Mouse (Mus musculus) liver, adult 2 months (tissue): ENCODE data around the gene Gm9780. TPM values are rescaled to one million over a fixed set of nuclear protein-coding genes. Genes with fewer than 3 reads are reported as not detected.
"Not testable (repeated sequence)": the region's sequence is repeated elsewhere in the genome, so short reads cannot be mapped to it uniquely, and the experiment has no call there.

Experiments
- DNase-seq: peaks from one replicate; pipeline ENCODE4 v3.0.0-alpha.2; 2011; ENCODE audit warnings: low read depth, low spot score; ENCODE audit errors: extremely low read depth
- H3K27ac ChIP-seq: fragments of 200-500 bp; replicated peaks from 2 replicates; pipeline ENCODE4 v1.5.1; 2012; ENCODE audit warnings: low read depth, mild to moderate bottlenecking, control low read depth, inconsistent platforms, low read length; ENCODE audit not compliant: insufficient read depth
- H3K27me3 ChIP-seq: fragments of 200-500 bp; 2 replicates; pipeline ENCODE4 v1.6.1; 2012; ENCODE audit warnings: mild to moderate bottlenecking, moderate library complexity, low read length, inconsistent platforms; ENCODE audit not compliant: control insufficient read depth, insufficient read depth
- H3K36me3 ChIP-seq: fragments of 200-500 bp; 2 replicates; pipeline ENCODE4 v1.6.1; 2012; ENCODE audit warnings: low read length, inconsistent platforms; ENCODE audit not compliant: control insufficient read depth, insufficient read depth
- H3K4me1 ChIP-seq: fragments of 200-500 bp; 2 replicates; pipeline ENCODE4 v1.6.1; 2011; ENCODE audit warnings: low read length; ENCODE audit not compliant: control insufficient read depth, insufficient read depth
- H3K4me3 ChIP-seq: fragments of 200-500 bp; 2 replicates; pipeline ENCODE4 v1.5.1; 2011; ENCODE audit warnings: low read depth, mild to moderate bottlenecking, control low read depth, low read length, moderate library complexity; ENCODE audit not compliant: insufficient read depth
- H3K79me2 ChIP-seq: fragments of 200-500 bp; 2 replicates; pipeline ENCODE4 v1.6.1; 2012; ENCODE audit warnings: inconsistent platforms, mild to moderate bottlenecking, low read length, moderate library complexity; ENCODE audit not compliant: control insufficient read depth, insufficient read depth
- H3K9ac ChIP-seq: fragments of 200-500 bp; 2 replicates; pipeline ENCODE4 v1.6.1; 2012; ENCODE audit warnings: low read depth, mild to moderate bottlenecking, control low read depth, inconsistent platforms, low read length
- WGBS: fragments of 180-500 bp; shearing (Covaris S2); methylation state at CpG from one replicate; pipeline ENCODE4 v1.1.7; 2018; 5-methylcytosine and 5-hydroxymethylcytosine counted together
- polyA plus RNA-seq: library from polyadenylated mRNA; depleted of rRNA; stranded (reverse); fragments of >200 nt; gene quantifications from 2 replicates; pipeline ENCODE4 v1.2.3, GENCODE M21; 2012; rRNA removed
- total RNA-seq: library from RNA; depleted of rRNA; stranded (reverse); fragments of >200 nt; gene quantifications from 2 replicates; pipeline ENCODE4 v1.2.3, GENCODE M21; 2014; rRNA removed

Gm9780 gene
- total RNA-seq (20.1 and 20.7 TPM in 2 replicates), polyA plus RNA-seq (28.0 and 28.2 TPM in 2 replicates)

DNA sequence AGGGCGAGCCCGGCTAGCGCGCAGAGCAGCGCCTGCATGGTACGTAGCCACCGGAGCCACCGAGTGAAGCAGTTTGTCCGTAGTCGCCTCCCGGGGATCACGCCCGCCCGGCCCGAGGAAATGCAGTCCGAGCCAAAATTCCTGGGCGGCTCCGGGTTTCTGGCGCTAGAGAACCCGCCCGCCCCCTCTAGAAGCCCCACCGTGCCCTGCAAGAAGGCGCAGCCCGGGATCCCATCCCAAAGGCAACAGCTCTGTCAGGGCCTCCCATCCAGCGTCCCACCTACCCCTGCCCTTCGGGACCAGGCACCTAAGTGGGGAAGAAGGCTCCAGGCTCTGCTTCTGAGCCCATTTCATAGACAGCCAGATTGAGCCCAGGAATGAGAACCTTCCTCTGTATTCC is at the start of gene Gm9780:
Gene Gm9780 (minus strand): TSS at position 101 of the 400 bp plus-strand sequence.
- not testable (repeated sequence) for H3K27me3 ChIP-seq, H3K4me3 ChIP-seq, DNase-seq, H3K9ac ChIP-seq, H3K4me1 ChIP-seq, H3K79me2 ChIP-seq, H3K27ac ChIP-seq, H3K36me3 ChIP-seq
- WGBS = no CpG with 5 or more reads among the region's 26 CpGs

GRCm38 (mm10) chr14:26081997-26082396 is 39.5 kb upstream of the Gm9780 start, which contains the start of gene Cphx3:
Cphx3 (plus strand) TSS chr14:26082297.
- not testable (repeated sequence) for H3K79me2 ChIP-seq, H3K9ac ChIP-seq, DNase-seq, H3K27ac ChIP-seq, H3K4me1 ChIP-seq, H3K4me3 ChIP-seq, H3K27me3 ChIP-seq, H3K36me3 ChIP-seq
- no CpG with 5 or more reads among the region's 1 CpGs for WGBS

DNA sequence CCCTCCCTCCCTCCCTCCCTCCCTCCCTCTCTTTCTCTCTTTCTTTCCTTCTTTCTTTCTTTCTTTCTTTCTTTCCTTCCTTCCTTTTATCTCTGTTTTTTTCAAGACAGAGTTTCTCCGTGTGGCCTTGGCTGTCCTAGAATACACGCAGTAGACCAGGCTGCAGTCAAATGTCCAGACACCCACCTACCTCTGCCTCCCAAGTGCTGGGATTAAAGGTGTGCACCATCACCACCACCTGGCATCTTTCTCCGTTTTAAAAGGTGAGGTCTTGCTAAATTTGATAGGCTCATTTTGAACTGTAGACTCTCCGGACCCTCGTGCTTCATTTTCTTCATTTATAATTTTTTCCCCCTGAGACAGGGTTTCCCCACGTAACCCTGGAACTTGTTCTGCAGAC is 38.7 kb upstream of the Gm9780 start, which contains the start of gene Cphx2:
Gene Cphx2 (plus strand): TSS at position 301 of the 400 bp plus-strand sequence.
- H3K36me3 ChIP-seq, H3K9ac ChIP-seq, H3K79me2 ChIP-seq, H3K27ac ChIP-seq, H3K4me1 ChIP-seq, H3K27me3 ChIP-seq, H3K4me3 ChIP-seq, DNase-seq: not testable (repeated sequence)
- no CpG with 5 or more reads among the region's 6 CpGs for WGBS

GRCm38 (mm10) chr14:26076620-26077390 is 34.3 kb upstream of the Gm9780 start:
- WGBS = no CpG with 5 or more reads among the region's 5 CpGs
- not testable (repeated sequence) for H3K79me2 ChIP-seq, H3K9ac ChIP-seq, H3K27me3 ChIP-seq, H3K27ac ChIP-seq, H3K4me1 ChIP-seq, H3K36me3 ChIP-seq, H3K4me3 ChIP-seq, DNase-seq

DNA sequence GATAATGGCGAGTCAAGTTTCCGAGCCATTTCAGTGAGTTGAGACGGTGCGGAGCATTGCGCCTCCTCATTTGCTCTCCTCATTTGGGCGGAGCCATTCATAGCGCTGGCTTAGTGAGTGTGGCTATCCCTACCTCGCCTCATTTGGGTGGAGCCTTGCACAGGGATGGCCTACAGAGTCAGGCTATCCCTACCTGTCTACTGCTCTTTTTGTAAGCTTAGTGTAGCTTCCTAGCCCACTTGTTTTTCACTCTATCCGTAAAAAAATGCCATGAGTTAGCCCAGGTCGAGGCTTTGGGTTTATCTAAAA is 24.8 kb upstream of the Gm9780 start, which contains the start of gene Tmem254c:
Gene Tmem254c (minus strand): TSS at position 31 of the 309 bp plus-strand sequence.
- H3K9ac ChIP-seq, H3K36me3 ChIP-seq, H3K27me3 ChIP-seq, DNase-seq, H3K4me1 ChIP-seq, H3K4me3 ChIP-seq, H3K27ac ChIP-seq, H3K79me2 ChIP-seq: not testable (repeated sequence)
- WGBS = no CpG with 5 or more reads among the region's 10 CpGs

DNA sequence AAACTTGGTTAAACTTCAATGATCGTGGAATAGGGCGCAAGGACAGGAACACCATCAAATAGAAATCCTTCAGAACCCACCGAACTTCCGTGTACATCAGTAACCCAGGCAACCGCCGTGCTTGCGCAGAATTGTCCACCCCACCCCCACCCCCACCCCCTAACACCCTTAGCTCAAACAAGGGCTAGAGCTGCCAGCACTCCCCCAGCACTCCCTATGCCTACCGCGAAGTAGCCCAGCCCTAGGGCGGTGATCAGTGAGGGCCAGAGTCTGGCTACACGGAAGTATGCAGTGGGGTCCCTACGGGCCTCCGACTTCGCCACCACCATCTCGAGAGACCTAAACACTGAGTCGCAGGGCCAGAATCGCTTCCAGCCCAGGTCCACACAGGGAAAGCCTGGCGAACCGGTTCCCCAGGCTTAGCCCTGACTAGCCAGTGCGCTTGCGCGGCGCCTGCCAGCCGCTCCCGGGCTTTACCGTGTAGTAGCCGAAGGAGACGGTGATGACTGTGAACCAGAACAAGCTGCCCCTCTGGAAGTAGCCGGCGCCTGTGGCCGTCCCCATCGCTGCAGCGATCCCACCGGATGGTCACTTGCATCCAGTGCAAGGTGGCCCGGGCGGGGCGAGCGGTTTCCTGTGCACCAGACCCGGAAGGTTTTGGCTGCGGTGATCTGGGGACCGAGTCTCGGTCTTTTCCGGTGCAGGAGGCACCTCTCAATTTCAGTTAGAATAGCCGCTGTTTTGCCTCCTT is 24.2 kb upstream of the Gm9780 start:
- H3K36me3 ChIP-seq, H3K4me3 ChIP-seq, H3K9ac ChIP-seq, H3K4me1 ChIP-seq, DNase-seq, H3K27ac ChIP-seq, H3K27me3 ChIP-seq, H3K79me2 ChIP-seq: not testable (repeated sequence)
- WGBS = no CpG with 5 or more reads among the region's 44 CpGs

DNA sequence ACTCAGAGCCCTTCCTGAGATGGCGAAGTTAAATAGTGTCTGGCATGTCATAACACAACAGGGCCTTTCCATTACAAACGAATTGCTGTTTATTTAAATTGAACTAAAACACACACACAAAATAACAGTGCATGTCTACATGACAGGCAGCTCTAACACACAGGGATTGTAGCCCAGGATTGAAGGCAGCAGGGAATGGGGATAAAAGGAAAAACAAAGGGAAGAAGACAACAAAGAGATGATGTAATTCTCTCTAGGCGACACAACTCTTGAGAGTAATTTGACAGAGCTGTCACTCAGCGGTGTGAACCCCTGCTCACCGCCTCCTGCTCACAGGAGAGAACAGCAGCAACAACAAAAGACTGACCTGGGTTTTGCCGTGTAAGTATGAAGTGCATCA is 16.9 kb upstream of the Gm9780 start:
- not testable (repeated sequence) for H3K36me3 ChIP-seq, H3K4me3 ChIP-seq, H3K79me2 ChIP-seq, H3K27me3 ChIP-seq, H3K27ac ChIP-seq, DNase-seq, H3K9ac ChIP-seq, H3K4me1 ChIP-seq
- no CpG with 5 or more reads among the region's 6 CpGs for WGBS

GRCm38 (mm10) chr14:26058184-26058583 is 15.7 kb upstream of the Gm9780 start:
- not testable (repeated sequence) for H3K4me3 ChIP-seq, H3K9ac ChIP-seq, H3K36me3 ChIP-seq, H3K79me2 ChIP-seq, DNase-seq, H3K27me3 ChIP-seq, H3K27ac ChIP-seq, H3K4me1 ChIP-seq
- WGBS = no CpG with 5 or more reads among the region's 3 CpGs

- no CpG with 5 or more reads among the region's 9 CpGs for WGBS
- not testable (repeated sequence) for H3K4me1 ChIP-seq, H3K79me2 ChIP-seq, DNase-seq, H3K36me3 ChIP-seq, H3K27ac ChIP-seq, H3K27me3 ChIP-seq, H3K9ac ChIP-seq, H3K4me3 ChIP-seq
Measured at GRCm38 (mm10) chr14:26048767-26049166, 6.3 kb upstream of the Gm9780 start.
